Mouse (Mus musculus) MEL (cell line): ENCODE measurements around the gene Sertad2. TPM values are rescaled to one million over a fixed set of nuclear protein-coding genes. Genes with fewer than 3 reads are reported as not detected.

ENCODE experiments used
- DNase-seq: peaks from one replicate; pipeline ENCODE4 v3.0.0; 2011; ENCODE audit warnings: low read depth, low spot score
- H3K27ac ChIP-seq: 2 replicates; pipeline ENCODE4 v1.5.1; 2012; ENCODE audit warnings: low read depth, mild to moderate bottlenecking, control low read depth, low read length, moderate library complexity; ENCODE audit not compliant: control insufficient read depth
- H3K27me3 ChIP-seq, 2 experiments: fragments of 150-350 bp in 1 of 2; sonication (generic) in 1 of 2; 2 replicates each; pipeline ENCODE4 v1.6.1; 2012; ENCODE audit warnings: low read length in 2 of 2, mild to moderate bottlenecking in 2 of 2, improper control_type of control experiment in 1 of 2, moderate library complexity in 1 of 2; ENCODE audit not compliant: insufficient read depth in 2 of 2, control insufficient read depth in 1 of 2
- H3K36me3 ChIP-seq, 2 experiments: 2 replicates each; pipeline ENCODE4 v1.6.1; 2012 to 2014; ENCODE audit warnings: low read length in 2 of 2, improper control_type of control experiment in 1 of 2, inconsistent platforms in 1 of 2, mild to moderate bottlenecking in 1 of 2; ENCODE audit not compliant: insufficient read depth in 2 of 2, control insufficient read depth in 1 of 2
- H3K4me1 ChIP-seq, 2 experiments: fragments of 150-350 bp in 1 of 2; sonication (generic) in 1 of 2; 2 replicates each; pipeline ENCODE4 v1.6.1; 2012; ENCODE audit warnings: low read length in 2 of 2, improper control_type of control experiment in 1 of 2, mild to moderate bottlenecking in 1 of 2; ENCODE audit not compliant: insufficient read depth in 2 of 2, control insufficient read depth in 1 of 2
- H3K4me3 ChIP-seq, 2 experiments: fragments of 150-350 bp in 1 of 2; sonication (generic) in 1 of 2; 2 replicates each; pipeline ENCODE4 v1.5.1; 2012; ENCODE audit warnings: low read depth in 2 of 2, low read length in 2 of 2, mild to moderate bottlenecking in 2 of 2, moderate library complexity in 2 of 2, control low read depth in 1 of 2, improper control_type of control experiment in 1 of 2; ENCODE audit not compliant: control insufficient read depth in 1 of 2, insufficient read depth in 1 of 2
- H3K79me2 ChIP-seq: 2 replicates; pipeline ENCODE4 v1.6.1; 2012; ENCODE audit warnings: mild to moderate bottlenecking, low read length, moderate library complexity; ENCODE audit not compliant: control insufficient read depth, poor library complexity, insufficient read depth
- H3K9ac ChIP-seq: 2 replicates; pipeline ENCODE4 v1.6.1; 2012; ENCODE audit warnings: low read depth, mild to moderate bottlenecking, control low read depth, low read length, moderate library complexity; ENCODE audit not compliant: control insufficient read depth, poor library complexity, severe bottlenecking
- H3K9me3 ChIP-seq: fragments of 150-350 bp; sonication (generic); replicated peaks from 2 replicates; pipeline ENCODE4 v1.6.1; 2012; ENCODE audit warnings: mild to moderate bottlenecking, low read length, improper control_type of control experiment, moderate library complexity; ENCODE audit not compliant: insufficient read depth
- CHD2 ChIP-seq: IDR thresholded peaks from 2 replicates; pipeline ENCODE4 v1.6.1; 2011; ENCODE audit warnings: low read length, improper control_type of control experiment
- CTCF ChIP-seq, 3 experiments: IDR thresholded peaks in 2 of 3; conservative IDR thresholded peaks in 1 of 3; 2 replicates each; pipeline ENCODE4 v1.5.1; 2011 to 2012; ENCODE audit warnings: low read length in 3 of 3, low read depth in 2 of 3, mild to moderate bottlenecking in 2 of 3, improper control_type of control experiment in 1 of 3, inconsistent platforms in 1 of 3, mixed read lengths in 1 of 3, moderate library complexity in 1 of 3; ENCODE audit not compliant: control insufficient read depth in 1 of 3, insufficient read depth in 1 of 3, poor library complexity in 1 of 3, severe bottlenecking in 1 of 3
- E2F4 ChIP-seq: IDR thresholded peaks from 2 replicates; pipeline ENCODE4 v1.6.1; 2011; ENCODE audit warnings: low read depth, low read length, improper control_type of control experiment, borderline replicate concordance
- ETS1 ChIP-seq: IDR thresholded peaks from 2 replicates; pipeline ENCODE4 v1.6.1; 2012; ENCODE audit warnings: low read depth, mild to moderate bottlenecking, inconsistent platforms, low read length, improper control_type of control experiment, moderate library complexity
- HCFC1 ChIP-seq: IDR thresholded peaks from 2 replicates; pipeline ENCODE4 v1.6.1; 2012; ENCODE audit warnings: low read depth, mild to moderate bottlenecking, inconsistent platforms, low read length, improper control_type of control experiment, moderate library complexity
- JUND ChIP-seq: IDR thresholded peaks from 2 replicates; pipeline ENCODE4 v1.6.1; 2011; ENCODE audit warnings: low read depth, mild to moderate bottlenecking, improper control_type of control experiment, low read length
- KAT2A ChIP-seq: conservative IDR thresholded peaks from 2 replicates; pipeline ENCODE4 v1.6.1; 2012; ENCODE audit warnings: low read depth, low read length, improper control_type of control experiment, inconsistent platforms
- MXI1 ChIP-seq: IDR thresholded peaks from 2 replicates; pipeline ENCODE4 v1.6.1; 2011; ENCODE audit warnings: mild to moderate bottlenecking, low read depth, low read length, improper control_type of control experiment
- MYB ChIP-seq: IDR thresholded peaks from 2 replicates; pipeline ENCODE4 v1.6.1; 2011; ENCODE audit warnings: mild to moderate bottlenecking, low read depth, low read length, improper control_type of control experiment
- MYC ChIP-seq: IDR thresholded peaks from 2 replicates; pipeline ENCODE4 v1.6.1; 2011; ENCODE audit warnings: low read depth, mild to moderate bottlenecking, low read length, improper control_type of control experiment, moderate library complexity
- NRF1 ChIP-seq: IDR thresholded peaks from 2 replicates; pipeline ENCODE4 v1.6.1; 2014; ENCODE audit warnings: low read depth, mild to moderate bottlenecking, inconsistent platforms, low read length, improper control_type of control experiment, moderate library complexity; ENCODE audit not compliant: poor library complexity, insufficient read depth, severe bottlenecking
- POLR2AphosphoS5 ChIP-seq: IDR thresholded peaks from 2 replicates; pipeline ENCODE4 v1.6.1; 2012; ENCODE audit warnings: low read depth, borderline replicate concordance, mild to moderate bottlenecking, inconsistent platforms, low read length, moderate library complexity, mixed read lengths
- SMC3 ChIP-seq: IDR thresholded peaks from 2 replicates; pipeline ENCODE4 v1.6.1; 2011; ENCODE audit warnings: low read depth, low read length, improper control_type of control experiment
- TAL1 ChIP-seq: IDR thresholded peaks from 2 replicates; pipeline ENCODE4 v1.6.1; 2012; ENCODE audit warnings: mild to moderate bottlenecking, inconsistent platforms, low read length, moderate library complexity, mixed read lengths
- TCF12 ChIP-seq: IDR thresholded peaks from 2 replicates; pipeline ENCODE4 v1.6.1; 2014; ENCODE audit warnings: low read depth, mild to moderate bottlenecking, inconsistent platforms, low read length, improper control_type of control experiment, moderate library complexity
- USF2 ChIP-seq, 2 experiments: IDR thresholded peaks; 2 replicates each; pipeline ENCODE4 v1.6.1; 2011 to 2012; ENCODE audit warnings: improper control_type of control experiment in 2 of 2, low read length in 2 of 2, borderline replicate concordance in 1 of 2, inconsistent platforms in 1 of 2, low read depth in 1 of 2, mild to moderate bottlenecking in 1 of 2; ENCODE audit not compliant: insufficient read depth in 1 of 2
- ZMIZ1 ChIP-seq: IDR thresholded peaks from 2 replicates; pipeline ENCODE4 v1.6.1; 2012; ENCODE audit warnings: low read depth, mild to moderate bottlenecking, inconsistent platforms, low read length, improper control_type of control experiment, moderate library complexity
- polyA plus RNA-seq, 2 experiments: library from polyadenylated mRNA; stranded (reverse) in 1 of 2; unstranded in 1 of 2; fragments of >175 nt in 1 of 2; fragments of >200 nt in 1 of 2; gene quantifications; 2 replicates each; pipeline versions ENCODE4 v1.2.1 to v1.2.4; 2012; ENCODE audit warnings: low replicate concordance in 2 of 2, low read depth in 1 of 2; ENCODE audit not compliant: insufficient read length in 2 of 2, insufficient read depth in 1 of 2, missing spikeins in 1 of 2
- total RNA-seq: library from RNA; depleted of rRNA; stranded (reverse); fragments of 300-350 nt; gene quantifications from 2 replicates; pipeline ENCODE4 v1.2.3, GENCODE M21; 2012

Gene Sertad2
- total and polyA plus RNA-seq, 3 experiments: 7.0 to 11.5 TPM; not detected in 1

DNA sequence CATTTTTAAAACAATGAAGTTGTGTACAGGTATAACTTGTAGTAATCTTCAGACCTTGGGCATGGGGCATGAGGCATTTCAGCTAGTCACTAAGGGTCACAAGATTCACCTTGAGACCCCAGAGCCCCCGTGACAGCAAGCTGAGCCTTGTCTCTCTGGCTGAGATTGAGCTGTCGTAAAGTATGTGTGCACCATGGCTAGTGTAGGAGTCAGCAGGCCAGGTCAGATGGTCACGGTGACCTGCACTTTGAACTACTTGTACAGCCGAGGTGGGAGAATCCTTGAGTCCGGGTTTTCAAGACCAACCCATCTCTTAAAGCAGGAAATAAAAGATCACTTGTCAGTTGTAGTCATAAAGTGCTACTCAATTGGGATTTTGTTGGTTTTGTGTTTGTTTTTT is 100.1 kb downstream of the Sertad2 start:
- H3K79me2 ChIP-seq: peaks cover 27% of the 10 kb centered on the region
- H3K27me3 ChIP-seq: no peaks in the 10 kb centered on the region
- H3K9ac ChIP-seq: no peak overlapping the region
- H3K4me3 ChIP-seq: no peak overlapping the region
- no peaks in the 10 kb centered on the region for H3K4me1 ChIP-seq
- no peak for DNase-seq
- no peak overlapping the region for H3K27ac ChIP-seq
- TF ChIP-seq NRF1: no peak
- TF ChIP-seq HCFC1: no peak
- TF ChIP-seq CHD2: no peak
- no peak for TF ChIP-seq USF2 (IDR thresholded peaks at IDR 0.05; ENCODE audit: borderline replicate concordance in 1 of 2, insufficient read depth in 1 of 2, low read depth in 1 of 2, low read length in 2 of 2)
- no peak for TF ChIP-seq POLR2AphosphoS5
- no peak for TF ChIP-seq CTCF (IDR thresholded peaks at IDR 0.05 in 2 of 3, conservative IDR thresholded peaks at IDR 0.05 in 1 of 3; ENCODE audit: control insufficient read depth in 1 of 3, insufficient read depth in 1 of 3, low read depth in 2 of 3, low read length in 3 of 3, poor library complexity in 1 of 3, severe bottlenecking in 1 of 3)
- no peak for TF ChIP-seq KAT2A
- no peak for TF ChIP-seq TCF12
- no peaks in the 10 kb centered on the region for H3K9me3 ChIP-seq
- H3K36me3 ChIP-seq: no peaks in the 10 kb centered on the region; a peak in 1 of 4 replicates

DNA sequence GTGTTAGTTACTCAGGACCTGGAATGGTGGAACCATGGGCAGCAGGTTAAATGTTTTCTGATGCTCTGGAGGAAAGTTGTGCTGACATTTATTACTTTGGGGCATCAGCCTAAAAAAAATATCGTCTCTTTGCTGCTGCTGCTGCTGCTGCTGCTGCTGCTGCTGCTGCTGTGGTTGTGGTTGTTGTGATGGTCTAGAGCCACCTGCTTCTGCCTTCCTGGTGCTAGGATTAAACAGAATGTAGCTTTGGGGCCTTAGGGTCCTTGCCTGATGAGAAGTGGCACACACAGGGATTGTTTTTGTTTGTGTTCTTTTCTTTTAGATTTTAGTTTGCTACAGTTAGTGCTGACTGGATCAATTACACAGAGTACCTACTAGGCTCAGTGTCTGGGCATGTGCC is 101.1 kb downstream of the Sertad2 start:
- H3K4me1 ChIP-seq: no peaks in the 10 kb centered on the region
- DNase-seq: no peak

DNA sequence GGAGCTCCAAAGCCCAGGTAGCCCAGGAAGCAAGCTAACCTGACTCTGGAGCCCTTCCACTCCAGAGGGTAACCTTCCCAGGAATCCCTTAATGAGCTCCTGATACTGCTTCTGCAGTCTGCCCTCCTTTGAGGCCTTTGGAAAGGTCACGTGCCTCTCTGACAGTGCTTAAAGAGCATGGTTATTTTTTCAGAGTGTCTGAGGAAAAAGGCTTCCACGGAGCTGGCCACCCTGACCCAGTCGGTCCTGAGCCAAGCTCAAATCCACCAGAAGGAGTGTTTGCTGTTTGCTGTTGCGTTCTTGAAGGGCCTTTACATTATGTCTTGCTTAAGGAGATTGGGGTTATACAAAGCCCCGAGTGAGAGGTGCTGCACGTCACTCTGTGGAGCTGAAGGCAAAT is 101.8 kb downstream of the Sertad2 start:
- Histone ChIP-seq H3K4me1 (no peaks in the 10 kb centered on the region), H3K79me2 (peaks cover 20% of the 10 kb centered on the region), H3K27ac (no peak overlapping the region), H3K4me3 (no peak overlapping the region), H3K27me3 (no peaks in the 10 kb centered on the region), H3K36me3 (peaks cover 0 to 5% of the 10 kb centered on the region in 2 experiments; a peak in 1 of 4 replicates), H3K9ac (no peak overlapping the region), H3K9me3 (no peaks in the 10 kb centered on the region)
- TF ChIP-seq TAL1 (no peak), E2F4 (no peak), MXI1 (no peak), MYC (no peak), SMC3 (no peak), JUND (no peak)
- no peak for DNase-seq

More for the DNA sequence above, 101.1 kb downstream of the Sertad2 start:
- Histone ChIP-seq H3K4me3 (no peak overlapping the region), H3K9me3 (no peaks in the 10 kb centered on the region), H3K27ac (no peak overlapping the region), H3K9ac (no peak overlapping the region), H3K79me2 (peaks cover 25% of the 10 kb centered on the region), H3K27me3 (no peaks in the 10 kb centered on the region), H3K36me3 (peaks cover 0 to 5% of the 10 kb centered on the region in 2 experiments; a peak in 2 of 4 replicates)
- TF ChIP-seq CHD2 (no peak), ETS1 (no peak), ZMIZ1 (no peak), MYB (no peak)
